Mouse (Mus musculus) layer of hippocampus, adult 2 months (tissue): ENCODE data around the gene Zfr2. TPM values are rescaled to one million over a fixed set of nuclear protein-coding genes. Genes with fewer than 3 reads are reported as not detected.

ENCODE experiments used
- DNase-seq, 2 experiments: peaks; one replicate each; pipeline ENCODE4 v3.0.0; 2022; ENCODE audit warnings: low spot score in 2 of 2
- H3K27ac ChIP-seq: fragments of 200-600 bp; 2 replicates; pipeline ENCODE4 v1.8.1; 2022
- H3K4me3 ChIP-seq: fragments of 200-600 bp; 2 replicates; pipeline ENCODE4 v1.8.1; 2022; ENCODE audit warnings: mild to moderate bottlenecking
- CTCF ChIP-seq: fragments of 200-600 bp; conservative IDR thresholded peaks from 2 replicates; pipeline ENCODE4 v1.8.1; 2022; ENCODE audit warnings: antibody characterized with exemption, mild to moderate bottlenecking, moderate library complexity
- total RNA-seq, 2 experiments: library from RNA; stranded (reverse); gene quantifications; 2 replicates each; pipeline ENCODE4 v1.2.3; 2021

Gene Zfr2
- total RNA-seq, 2 experiments from 2014 or later: 66.2 to 70.2 TPM

DNA sequence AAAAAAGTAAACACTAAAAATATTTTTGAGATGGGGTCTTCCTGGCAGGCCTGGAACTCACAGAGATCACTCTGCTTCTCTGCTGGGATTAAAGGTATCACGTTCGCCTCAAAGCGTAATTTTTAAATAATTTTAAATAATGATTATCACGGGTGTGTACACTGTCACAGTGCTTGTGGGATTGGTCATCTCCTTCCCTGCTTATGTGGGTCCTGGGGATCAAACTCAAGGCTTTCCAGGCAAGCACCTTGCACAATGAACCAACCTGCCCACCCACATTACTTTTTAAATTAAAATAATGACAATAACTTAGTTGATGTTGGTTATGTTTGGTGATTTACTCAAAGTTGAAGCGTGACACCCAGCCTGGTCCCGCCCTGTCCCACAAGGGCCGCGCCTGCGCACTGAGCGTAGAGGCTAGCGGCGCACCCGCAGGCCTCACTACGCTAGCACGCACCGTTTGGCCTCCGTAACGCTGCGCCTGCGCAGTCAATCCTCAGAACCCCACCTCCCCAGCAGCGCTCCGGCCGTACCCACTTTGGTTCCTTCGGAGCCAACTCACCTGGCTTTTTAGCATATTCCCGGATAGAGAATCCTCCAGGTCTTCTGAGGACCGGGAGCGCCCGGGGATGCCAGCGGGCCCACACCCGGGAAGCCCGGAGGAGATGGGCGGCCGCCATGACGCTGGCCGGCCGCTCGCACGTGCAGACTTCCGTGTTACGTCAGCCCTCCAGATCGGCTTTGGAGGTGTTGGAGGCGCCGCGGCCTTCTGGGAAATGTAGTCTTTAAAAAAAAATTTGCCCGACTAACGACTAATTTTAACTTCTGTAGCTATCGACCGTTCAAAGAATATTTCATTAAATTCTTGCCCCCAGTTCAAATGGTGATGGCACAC, 33.5 kb downstream of the Zfr2 start, which contains the start of the genes Mrpl54 and Apba3:
Mrpl54 (minus strand) TSS at position 724 of the 895 bp plus-strand sequence.
Apba3 (plus strand) TSS at position 750 of the 895 bp plus-strand sequence.
- DNase-seq: peak; percentile 93 to 94
- peak within 1 kb of the TSS; percentile 100 for H3K27ac ChIP-seq
- TF ChIP-seq CTCF: peak; percentile 16

DNA sequence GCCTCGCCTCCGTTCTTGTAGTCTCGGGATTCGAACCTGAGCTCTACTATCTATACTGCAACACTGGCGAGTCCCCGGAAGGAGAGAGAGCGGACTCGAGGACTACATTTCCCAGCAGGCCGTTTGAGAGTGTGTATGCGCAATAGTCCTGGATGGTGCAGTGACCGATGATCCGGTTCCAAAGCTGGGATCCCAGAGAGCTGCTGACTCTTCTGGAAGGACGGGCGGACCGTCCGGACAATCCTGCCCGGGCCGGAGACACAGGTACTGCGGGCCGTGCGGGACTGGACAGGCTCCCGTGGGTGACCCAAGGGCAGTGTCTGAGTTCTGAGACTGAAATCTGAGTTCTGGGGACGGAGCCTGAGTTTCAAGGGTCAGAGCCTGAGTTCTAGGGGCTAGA, 35.1 kb downstream of the Zfr2 start:
- Histone ChIP-seq H3K4me3 (peak overlapping the region; percentile 82), H3K27ac (peak overlapping the region; percentile 92)
- peak; percentile 84 to 91 for DNase-seq
- peak; percentile 41 for TF ChIP-seq CTCF

More for the DNA sequence above, 33.5 kb downstream of the Zfr2 start, which contains the start of the genes Mrpl54 and Apba3:
- H3K4me3 ChIP-seq: peak within 1 kb of the TSS; percentile 82

GRCm38 (mm10) chr10:81268643-81269412, 35.9 kb downstream of the Zfr2 start:
- Histone ChIP-seq H3K27ac (peak overlapping the region; percentile 92), H3K4me3 (peak overlapping the region; percentile 82)
- no peak for TF ChIP-seq CTCF
- no peak for DNase-seq

- H3K27ac ChIP-seq: no peak overlapping the region
- no peak for DNase-seq
- TF ChIP-seq CTCF: no peak
Measured at GRCm38 (mm10) chr10:81272356-81272755, 39.4 kb downstream of the Zfr2 start.

GRCm38 (mm10) chr10:81273842-81274241, 40.9 kb downstream of the Zfr2 start:
- no peak for TF ChIP-seq CTCF
- DNase-seq: no peak
- Histone ChIP-seq H3K4me3 (no peak overlapping the region), H3K27ac (no peak overlapping the region)

More at GRCm38 (mm10) chr10:81272356-81272755, 39.4 kb downstream of the Zfr2 start:
- H3K4me3 ChIP-seq: no peak overlapping the region

- Histone ChIP-seq H3K4me3 (no peak overlapping the region), H3K27ac (no peak overlapping the region)
- TF ChIP-seq CTCF: peak; percentile 21; the same call in 1 of the 2 replicates
- no peak for DNase-seq
Measured at GRCm38 (mm10) chr10:81277676-81278075, 44.7 kb downstream of the Zfr2 start.

DNA sequence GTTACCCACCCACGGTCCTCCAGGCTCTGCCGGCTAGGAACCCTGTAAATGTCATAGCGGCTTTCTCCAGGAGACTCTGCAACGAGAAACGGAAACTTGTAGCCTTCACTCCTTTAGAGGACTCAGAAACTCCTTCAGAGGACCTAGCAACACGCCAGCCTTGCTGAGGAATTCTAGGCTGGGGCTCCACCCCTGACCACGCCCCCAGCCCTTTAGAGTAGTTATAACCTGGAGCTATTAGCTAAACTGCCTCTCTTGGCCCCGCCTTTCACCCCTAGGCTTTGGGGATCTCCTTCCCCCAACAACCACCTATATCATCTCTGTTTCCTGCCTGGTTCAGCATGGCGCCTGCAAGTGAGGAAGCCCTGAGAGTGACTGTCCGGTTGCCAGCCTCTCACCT, 46.5 kb downstream of the Zfr2 start:
- no peak overlapping the region for H3K27ac ChIP-seq

DNA sequence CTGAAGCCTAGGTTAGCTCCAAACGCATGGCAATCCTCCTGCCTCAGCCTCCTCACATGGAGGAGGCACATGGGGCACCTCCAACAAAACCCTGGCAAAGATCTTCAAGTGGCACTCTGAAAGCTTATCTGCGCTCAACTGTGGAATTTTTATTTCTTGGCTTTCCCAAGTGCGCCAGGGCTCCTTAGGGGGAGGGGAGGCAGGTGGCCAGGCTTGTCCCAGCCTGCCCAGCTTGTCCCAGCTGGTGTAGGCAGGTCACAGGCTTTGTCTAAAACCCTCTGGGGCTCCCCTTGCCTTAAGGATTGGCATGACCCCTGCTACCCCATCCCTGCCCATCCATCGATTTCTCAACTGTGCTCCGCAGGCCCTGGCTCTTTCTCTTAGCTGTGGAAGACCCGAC, 51.2 kb downstream of the Zfr2 start:
- TF ChIP-seq CTCF: no peak
- no peak overlapping the region for H3K4me3 ChIP-seq
- no peak overlapping the region for H3K27ac ChIP-seq
- DNase-seq: no peak

More for the DNA sequence above, 46.5 kb downstream of the Zfr2 start:
- DNase-seq: no peak
- no peak for TF ChIP-seq CTCF
- no peak overlapping the region for H3K4me3 ChIP-seq

- DNase-seq: no peak
- H3K4me3 ChIP-seq: no peak overlapping the region
- no peak for TF ChIP-seq CTCF
Measured at GRCm38 (mm10) chr10:81284719-81285118, 51.8 kb downstream of the Zfr2 start.

DNA sequence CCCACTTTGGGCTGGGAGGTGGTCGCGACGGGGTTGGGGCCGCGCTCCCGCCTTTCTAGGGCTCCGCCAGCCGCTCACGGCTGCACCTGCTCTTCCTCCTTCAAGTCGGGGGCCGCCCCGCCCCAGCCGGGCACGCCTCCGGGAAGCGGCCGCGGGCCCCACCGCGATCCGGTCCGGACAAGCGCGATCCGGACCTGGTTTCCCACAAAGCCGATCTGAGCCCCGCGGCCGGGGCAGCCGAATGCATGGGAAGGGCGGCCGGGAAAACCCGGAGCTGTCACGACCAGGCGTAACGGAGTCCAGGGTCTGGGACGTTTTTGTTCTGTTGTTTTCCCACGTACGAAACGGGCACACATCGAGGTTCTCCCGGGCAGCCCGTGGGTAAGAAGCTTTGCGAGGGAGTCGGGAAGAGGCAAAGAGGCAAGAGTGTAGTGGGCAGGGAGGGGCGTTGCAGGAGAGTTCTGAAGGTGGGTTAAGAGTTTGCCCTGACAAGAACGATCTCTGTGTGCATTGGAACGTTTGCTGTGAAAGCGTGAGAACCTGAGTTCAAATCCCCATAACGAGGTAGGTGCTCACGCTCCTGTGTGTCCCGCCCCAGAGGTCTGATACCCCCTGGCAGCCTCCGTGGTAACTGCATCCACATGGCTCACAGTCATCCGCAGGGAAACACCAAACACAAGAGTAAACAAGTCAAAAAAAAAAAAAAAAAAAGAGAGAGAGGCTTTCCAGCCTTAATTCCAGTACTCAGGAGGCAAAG, 52.9 kb downstream of the Zfr2 start:
- TF ChIP-seq CTCF: peak; percentile 33; the same call in 1 of the 2 replicates
- H3K27ac ChIP-seq: no peak overlapping the region
- DNase-seq: peak; percentile 73 to 88
- peak overlapping the region; percentile 54 for H3K4me3 ChIP-seq

More at GRCm38 (mm10) chr10:81284719-81285118, 51.8 kb downstream of the Zfr2 start:
- no peak overlapping the region for H3K27ac ChIP-seq

- DNase-seq: no peak
- H3K27ac ChIP-seq: no peak overlapping the region
- H3K4me3 ChIP-seq: no peak overlapping the region
- TF ChIP-seq CTCF: no peak
Measured at GRCm38 (mm10) chr10:81286586-81286985, 53.6 kb downstream of the Zfr2 start.

DNA sequence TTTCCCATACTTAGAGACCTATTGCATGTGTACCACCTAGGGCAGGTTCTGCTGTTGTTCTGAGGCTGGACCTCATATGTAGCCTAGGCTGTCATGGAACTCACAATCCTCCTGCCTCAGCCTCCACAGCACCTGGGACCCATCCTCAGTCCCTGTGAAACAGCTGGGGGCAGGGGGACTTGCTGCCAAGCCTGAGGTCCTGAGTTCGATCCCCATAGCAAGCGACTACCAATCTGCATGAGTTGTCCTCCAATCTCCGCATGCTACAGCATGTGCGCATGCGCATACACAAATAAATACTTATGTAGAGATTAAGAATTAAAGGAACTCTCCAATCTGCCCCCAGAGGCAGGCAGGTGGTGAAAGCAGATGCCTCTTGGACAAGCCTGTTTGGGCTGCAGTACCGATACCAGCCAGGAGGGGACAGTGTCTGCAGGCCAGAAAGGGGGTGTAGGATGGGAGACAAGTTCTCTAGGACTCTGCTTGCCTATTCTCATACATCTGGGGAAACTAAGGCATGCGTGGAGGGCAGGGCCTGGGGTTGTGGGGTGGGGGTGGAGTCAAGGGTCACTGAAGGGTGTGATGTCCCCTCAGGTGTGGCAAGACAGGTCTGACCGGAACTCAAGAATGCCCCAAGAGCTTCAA, 54.7 kb downstream of the Zfr2 start:
- peak in 1 of 2 experiments; percentile 75 for DNase-seq
- Histone ChIP-seq H3K4me3 (no peak overlapping the region), H3K27ac (no peak overlapping the region)
- peak; percentile 88 for TF ChIP-seq CTCF
